Mouse (Mus musculus) midbrain, embryonic 15.5 days (tissue): ENCODE data around the gene Pde3a. TPM values are rescaled to one million over a fixed set of nuclear protein-coding genes. Genes with fewer than 3 reads are reported as not detected.

Experiments
- ATAC-seq: fragments of 200-750 bp; cut with Nextera tagmentation; replicated peaks from 2 replicates; pipeline ENCODE4 v1.8.0; 2017; ENCODE audit warnings: moderate TSS enrichment
- H3K27ac ChIP-seq: fragments of 300-500 bp; sonication (generic); 2 replicates; pipeline ENCODE4 v1.5.1; 2015; ENCODE audit warnings: mild to moderate bottlenecking, inconsistent platforms
- H3K27me3 ChIP-seq: fragments of 300-500 bp; sonication (generic); replicated peaks from 2 replicates; pipeline ENCODE4 v1.6.1; 2015; ENCODE audit warnings: inconsistent platforms
- H3K36me3 ChIP-seq: fragments of 300-500 bp; sonication (generic); replicated peaks from 2 replicates; pipeline ENCODE4 v1.6.1; 2015; ENCODE audit warnings: inconsistent platforms
- H3K4me1 ChIP-seq: fragments of 300-500 bp; sonication (generic); 2 replicates; pipeline ENCODE4 v1.6.1; 2015; ENCODE audit warnings: inconsistent platforms
- H3K4me2 ChIP-seq: fragments of 300-500 bp; sonication (generic); 2 replicates; pipeline ENCODE4 v1.6.1; 2015; ENCODE audit warnings: inconsistent platforms, mild to moderate bottlenecking, moderate library complexity
- H3K4me3 ChIP-seq: fragments of 300-500 bp; sonication (generic); 2 replicates; pipeline ENCODE4 v1.5.1; 2015; ENCODE audit warnings: mild to moderate bottlenecking, inconsistent platforms
- H3K9ac ChIP-seq: fragments of 300-500 bp; sonication (generic); 2 replicates; pipeline ENCODE4 v1.6.1; 2015; ENCODE audit warnings: mild to moderate bottlenecking, inconsistent platforms
- H3K9me3 ChIP-seq: fragments of 300-500 bp; sonication (generic); 2 replicates; pipeline ENCODE4 v1.6.1; 2016; ENCODE audit warnings: inconsistent platforms
- WGBS: fragments of 180-500 bp; shearing (Covaris S2); methylation state at CpG from one replicate; pipeline ENCODE4 v1.1.7; 2015; ENCODE audit warnings: mixed read lengths; 5-methylcytosine and 5-hydroxymethylcytosine counted together
- polyA plus RNA-seq: library from polyadenylated mRNA; unstranded; fragments of >200 nt; fragmentation: Nextera tagmentation; extraction: Ambion mirVana; gene quantifications from 2 replicates; pipeline ENCODE4 v1.2.1, GENCODE M21; 2015

The Pde3a gene
- polyA plus RNA-seq: 2.5 and 2.9 TPM in 2 replicates

DNA sequence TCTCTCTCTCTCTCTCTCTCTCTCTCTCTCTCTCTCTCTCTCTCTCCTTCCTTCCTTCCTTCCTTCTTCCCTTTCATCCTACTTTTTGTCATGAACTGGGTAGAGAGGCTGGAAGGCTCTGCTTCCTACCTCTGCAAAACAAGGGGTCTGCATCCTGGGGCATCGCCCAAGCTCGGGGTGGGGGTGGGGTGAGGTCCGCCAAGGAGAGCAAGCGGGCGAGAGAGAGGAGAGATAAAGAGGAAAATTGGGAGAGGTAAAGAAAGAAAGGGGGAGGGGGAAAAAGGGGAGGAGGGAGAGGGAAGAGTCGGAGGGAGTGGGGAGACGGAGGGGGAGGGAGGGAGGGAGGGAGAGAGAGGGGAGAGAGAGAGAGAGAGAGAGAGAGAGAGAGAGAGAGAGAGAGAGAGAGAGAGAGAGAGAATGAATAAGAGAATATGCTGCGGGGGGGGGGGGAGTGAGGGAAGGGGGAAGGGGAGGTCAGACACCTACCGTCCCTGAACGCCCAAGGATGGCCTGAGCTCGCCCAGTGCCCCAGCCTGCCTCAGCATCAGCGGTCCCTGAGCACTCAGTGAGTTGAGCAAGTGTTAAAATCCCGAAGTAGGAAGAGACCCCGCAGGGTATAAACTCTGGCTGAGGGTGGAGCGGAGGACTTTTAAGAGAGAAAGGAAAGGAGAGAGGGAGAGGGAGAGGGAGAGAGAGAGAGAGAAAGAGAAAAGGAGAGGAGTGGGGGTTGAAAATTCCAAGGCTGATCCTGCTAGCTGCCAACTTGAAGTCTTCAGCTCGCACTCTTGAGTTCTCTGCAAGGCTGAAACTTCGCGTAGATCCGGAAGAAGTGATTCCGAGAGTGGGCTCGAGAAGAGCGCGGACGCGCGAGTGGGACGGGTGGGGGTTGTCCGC, at the start of gene Pde3a:
Gene Pde3a (plus strand): TSS at position 579 of the 894 bp plus-strand sequence.
- WGBS: 1% methylated on average over 27 of the region's 28 CpGs
- Histone ChIP-seq H3K4me1 (peaks cover 12% of the 10 kb centered on the region), H3K9me3 (no peaks in the 10 kb centered on the region), H3K4me3 (peak within 1 kb of the TSS; percentile 56), H3K4me2 (peak within 1 kb of the TSS; percentile 94), H3K9ac (peak within 1 kb of the TSS; percentile 48), H3K27me3 (0 out of 2 replicates have a peak, but pooled peaks cover 3% of the 10 kb centered on the region), H3K27ac (peak within 1 kb of the TSS; percentile 16), H3K36me3 (no peaks in the 10 kb centered on the region)
- ATAC-seq: peak; percentile 49

DNA sequence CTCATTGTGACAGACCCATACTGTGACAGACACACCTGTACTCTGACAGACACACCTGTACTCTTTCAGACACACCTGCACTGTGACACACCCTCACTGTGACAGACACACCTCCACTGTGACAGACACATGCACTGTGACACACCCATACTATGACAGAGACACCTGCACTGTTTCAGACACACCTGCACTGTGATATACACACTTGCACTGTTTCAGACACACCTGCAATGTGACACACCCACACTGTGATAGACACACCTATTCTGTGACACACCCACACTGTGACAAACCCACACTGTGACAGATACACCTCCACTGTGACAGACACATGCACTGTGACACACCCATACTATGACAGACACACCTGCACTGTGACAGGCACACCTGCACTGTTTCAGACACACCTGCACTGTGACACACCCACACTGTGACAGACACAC, 48.9 kb upstream of the Pde3a start:
- Histone ChIP-seq H3K36me3 (no peaks in the 10 kb centered on the region), H3K9ac (no peak overlapping the region), H3K4me3 (no peak overlapping the region), H3K4me1 (no peaks in the 10 kb centered on the region), H3K27ac (no peak overlapping the region), H3K9me3 (no peaks in the 10 kb centered on the region), H3K4me2 (no peak overlapping the region), H3K27me3 (no peaks in the 10 kb centered on the region)
- ATAC-seq: peak; percentile 39; the same call in 1 of the 2 replicates

DNA sequence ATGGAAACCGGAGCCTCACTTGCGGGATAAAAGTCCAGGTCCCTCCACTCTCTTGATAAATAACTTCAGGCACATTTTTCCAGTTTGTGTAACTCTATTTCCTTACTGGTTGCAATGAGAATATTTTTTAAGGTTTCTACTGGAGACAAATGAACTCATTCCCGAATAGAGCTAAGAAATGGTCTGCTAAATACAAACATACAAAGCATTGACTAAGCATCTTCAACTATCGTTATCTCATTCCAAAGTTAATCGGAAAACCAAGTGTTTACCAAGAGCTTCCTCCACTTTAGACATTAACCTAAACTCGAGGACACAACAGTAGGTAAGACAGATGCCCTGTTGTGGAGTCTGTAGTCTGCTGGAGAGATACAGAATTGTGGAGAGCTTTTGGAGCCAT, 41.5 kb upstream of the Pde3a start:
- 82% methylated on average over 6 of the region's 6 CpGs for WGBS
- ATAC-seq: no peak

DNA sequence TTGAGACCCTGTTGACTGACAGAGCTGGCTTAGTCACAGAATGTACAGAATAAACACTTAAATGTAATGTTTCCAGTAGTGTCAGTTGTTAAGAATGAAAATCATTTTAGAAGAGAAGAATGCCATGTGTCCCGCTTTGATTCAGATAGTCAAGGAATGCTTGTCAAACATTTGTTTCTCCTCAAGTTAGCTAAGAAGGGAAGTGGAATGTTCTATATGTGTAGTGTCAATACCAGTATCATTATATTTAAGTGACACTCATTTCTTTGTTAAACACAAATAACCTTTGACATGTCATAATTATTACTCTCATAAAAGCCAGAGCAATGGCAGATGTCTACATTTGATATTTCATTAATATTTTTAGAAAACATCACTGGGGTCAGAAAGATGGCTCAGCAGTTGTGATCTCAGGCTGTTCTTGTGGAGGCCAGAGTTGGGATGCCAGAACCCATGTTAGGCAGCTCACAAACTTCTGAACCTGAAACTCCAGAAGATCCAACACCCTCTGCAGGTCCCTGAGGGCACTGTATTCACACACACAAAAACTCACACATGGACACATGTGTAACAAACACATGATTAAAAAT, 40.7 kb upstream of the Pde3a start:
- no peak for ATAC-seq
- Histone ChIP-seq H3K9me3 (no peaks in the 10 kb centered on the region), H3K4me2 (no peak overlapping the region), H3K4me1 (no peaks in the 10 kb centered on the region), H3K27ac (no peak overlapping the region), H3K27me3 (no peaks in the 10 kb centered on the region), H3K4me3 (no peak overlapping the region), H3K9ac (no peak overlapping the region), H3K36me3 (no peaks in the 10 kb centered on the region)
- WGBS: 90% methylated on average over 1 of the region's 1 CpGs

More for the DNA sequence above, 41.5 kb upstream of the Pde3a start:
- H3K4me3 ChIP-seq: no peak overlapping the region
- no peaks in the 10 kb centered on the region for H3K27me3 ChIP-seq
- no peaks in the 10 kb centered on the region for H3K4me1 ChIP-seq
- H3K36me3 ChIP-seq: no peaks in the 10 kb centered on the region
- H3K27ac ChIP-seq: no peak overlapping the region
- H3K9ac ChIP-seq: no peak overlapping the region
- no peak overlapping the region for H3K4me2 ChIP-seq
- no peaks in the 10 kb centered on the region for H3K9me3 ChIP-seq

DNA sequence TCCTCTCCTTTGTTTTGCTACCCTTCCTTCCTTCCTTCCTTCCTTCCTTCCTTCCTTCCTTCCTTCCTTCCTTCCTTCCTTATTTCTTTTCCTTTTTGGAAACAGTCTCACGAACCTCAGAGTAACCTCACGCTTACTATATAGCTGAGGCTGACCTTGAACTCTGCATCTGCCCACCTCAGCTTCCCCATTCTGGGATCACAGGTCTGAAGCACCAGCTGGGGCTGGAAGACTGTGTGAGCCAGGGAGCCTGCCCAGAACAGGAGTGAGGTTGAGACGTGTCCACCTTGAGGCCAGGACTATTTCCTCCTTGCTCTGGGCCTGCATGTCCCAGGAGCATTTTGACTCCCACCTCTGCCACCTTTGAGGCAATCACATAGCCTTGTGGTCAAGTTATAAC, 39.0 kb upstream of the Pde3a start:
- H3K36me3 ChIP-seq: no peaks in the 10 kb centered on the region
- H3K9ac ChIP-seq: no peak overlapping the region
- H3K27me3 ChIP-seq: no peaks in the 10 kb centered on the region
- H3K27ac ChIP-seq: no peak overlapping the region
- H3K9me3 ChIP-seq: no peaks in the 10 kb centered on the region
- H3K4me1 ChIP-seq: no peaks in the 10 kb centered on the region
- H3K4me2 ChIP-seq: no peak overlapping the region
- ATAC-seq: no peak
- 100% methylated on average over 3 of the region's 3 CpGs for WGBS
- H3K4me3 ChIP-seq: no peak overlapping the region

DNA sequence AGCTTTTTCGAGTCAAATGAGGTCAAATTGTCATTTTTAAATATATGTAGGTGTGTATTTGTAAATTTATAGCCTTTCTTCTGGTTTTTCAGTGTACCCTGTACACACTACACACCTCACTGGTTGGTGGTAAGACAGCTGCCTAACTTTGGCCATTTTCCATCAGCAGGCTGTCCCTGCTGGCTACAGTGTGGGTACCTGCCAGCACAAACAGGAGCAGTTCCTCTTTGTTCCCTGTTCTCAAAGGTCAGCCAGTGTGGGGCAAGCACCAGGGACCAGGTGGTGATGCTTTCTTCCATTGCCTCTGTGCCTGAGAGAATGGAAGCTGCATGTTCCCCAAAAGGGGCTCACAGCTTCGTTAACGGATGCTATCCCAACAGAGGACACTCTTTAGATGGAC, 28.0 kb upstream of the Pde3a start:
- no peaks in the 10 kb centered on the region for H3K9me3 ChIP-seq
- no peak for ATAC-seq
- H3K27ac ChIP-seq: no peak overlapping the region
- H3K4me2 ChIP-seq: no peak overlapping the region
- no peak overlapping the region for H3K9ac ChIP-seq
- H3K36me3 ChIP-seq: no peaks in the 10 kb centered on the region
- no peaks in the 10 kb centered on the region for H3K27me3 ChIP-seq
- 68% methylated on average over 3 of the region's 3 CpGs for WGBS
- no peaks in the 10 kb centered on the region for H3K4me1 ChIP-seq
- H3K4me3 ChIP-seq: no peak overlapping the region

DNA sequence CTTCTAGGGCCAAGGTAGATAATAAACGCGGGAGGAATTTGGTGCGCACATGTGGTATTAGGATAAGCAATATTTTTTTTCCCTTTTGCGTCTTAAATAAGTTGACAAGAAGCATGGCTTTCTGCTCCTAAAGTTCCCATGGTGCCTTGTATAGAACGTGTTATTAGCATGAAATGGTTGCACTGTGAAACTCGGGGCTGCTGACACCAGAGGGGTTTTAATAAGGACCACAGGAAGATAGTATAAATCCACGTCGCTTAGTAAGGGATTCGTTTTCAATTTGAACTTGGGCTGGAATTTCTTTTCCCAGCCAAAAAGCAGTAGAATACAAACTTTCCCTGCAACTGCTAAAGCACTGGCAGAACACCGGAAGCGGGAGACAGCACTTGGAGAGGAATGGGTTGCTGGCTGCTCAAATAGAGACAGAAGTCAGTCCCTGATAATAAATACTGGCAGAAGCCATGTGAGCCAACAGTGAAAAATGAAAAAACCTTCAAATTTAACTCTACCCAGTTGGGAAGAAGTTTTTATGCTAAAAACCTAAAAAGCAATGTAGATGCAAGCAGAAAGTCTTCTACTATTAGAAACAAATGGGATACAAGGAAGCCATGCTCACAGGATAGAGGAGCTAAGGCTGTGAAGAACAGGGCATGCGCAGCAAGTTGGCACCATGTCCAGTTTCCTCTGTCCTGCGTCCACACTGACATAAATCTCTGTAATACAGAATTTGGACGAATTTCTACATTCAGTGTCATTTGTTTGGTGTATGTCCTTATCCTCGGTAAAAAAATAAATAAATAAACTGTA, 22.0 kb upstream of the Pde3a start:
- WGBS: 84% methylated on average over 15 of the region's 15 CpGs

DNA sequence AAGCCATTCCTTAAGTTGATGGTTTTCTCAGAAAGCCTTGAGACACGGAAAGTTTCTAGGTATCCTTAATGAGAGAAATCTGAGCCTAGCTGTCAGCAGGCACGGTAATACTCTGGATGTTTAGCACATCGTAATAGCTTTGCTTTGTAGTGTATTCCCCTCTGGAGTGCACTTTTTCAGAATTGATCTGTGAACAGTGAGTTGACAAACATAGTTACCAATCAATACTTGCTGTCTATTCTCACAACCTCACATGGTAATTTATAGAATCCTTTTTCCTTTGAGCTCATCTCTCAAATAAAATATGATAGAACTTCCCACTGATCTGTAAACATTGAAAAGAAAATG, 21.4 kb upstream of the Pde3a start:
- WGBS: 71% methylated on average over 3 of the region's 3 CpGs
- H3K9ac ChIP-seq: no peak overlapping the region
- H3K4me2 ChIP-seq: no peak overlapping the region
- H3K36me3 ChIP-seq: no peaks in the 10 kb centered on the region
- no peaks in the 10 kb centered on the region for H3K27me3 ChIP-seq
- H3K27ac ChIP-seq: no peak overlapping the region
- no peaks in the 10 kb centered on the region for H3K4me1 ChIP-seq
- no peak overlapping the region for H3K4me3 ChIP-seq
- no peaks in the 10 kb centered on the region for H3K9me3 ChIP-seq
- no peak for ATAC-seq

More for the DNA sequence above, 22.0 kb upstream of the Pde3a start:
- no peaks in the 10 kb centered on the region for H3K9me3 ChIP-seq
- H3K4me3 ChIP-seq: no peak overlapping the region
- no peak for ATAC-seq
- no peak overlapping the region for H3K27ac ChIP-seq
- no peak overlapping the region for H3K9ac ChIP-seq
- H3K27me3 ChIP-seq: no peaks in the 10 kb centered on the region
- no peaks in the 10 kb centered on the region for H3K4me1 ChIP-seq
- no peaks in the 10 kb centered on the region for H3K36me3 ChIP-seq
- H3K4me2 ChIP-seq: no peak overlapping the region

DNA sequence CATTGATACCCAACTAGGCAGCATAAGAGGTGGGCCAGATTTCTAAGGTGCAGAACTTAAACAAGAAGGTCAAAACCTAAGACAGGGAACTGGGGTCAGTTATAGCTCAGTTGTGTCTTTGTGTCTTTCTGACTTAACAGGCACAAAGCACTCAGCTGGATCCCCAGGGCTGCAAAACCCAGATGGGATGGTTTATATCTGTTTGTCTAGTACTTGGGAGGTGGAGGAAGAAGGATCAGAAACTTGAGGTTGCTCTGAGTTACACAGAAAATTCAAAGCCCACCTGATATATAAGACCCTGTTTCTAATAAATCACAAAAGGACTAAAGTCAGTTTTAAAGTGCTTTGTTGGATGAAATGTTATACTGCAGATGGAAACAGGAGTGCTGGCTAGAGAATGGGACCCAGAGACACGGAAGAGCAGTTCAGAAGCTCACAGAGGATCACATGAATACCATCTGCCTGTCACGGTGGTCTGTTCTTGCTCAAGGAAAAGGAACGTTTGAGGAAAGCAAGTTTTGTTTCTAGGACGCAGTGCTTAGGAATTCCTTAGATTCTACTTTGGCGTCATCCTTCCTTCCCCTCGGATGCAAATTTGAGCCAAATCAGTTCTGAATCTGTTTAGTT, 16.2 kb upstream of the Pde3a start:
- Histone ChIP-seq H3K9ac (no peak overlapping the region), H3K4me1 (no peaks in the 10 kb centered on the region), H3K36me3 (no peaks in the 10 kb centered on the region), H3K9me3 (no peaks in the 10 kb centered on the region), H3K4me3 (no peak overlapping the region), H3K27me3 (no peaks in the 10 kb centered on the region), H3K4me2 (no peak overlapping the region), H3K27ac (no peak overlapping the region)
- 52% methylated on average over 6 of the region's 6 CpGs for WGBS
- ATAC-seq: no peak

DNA sequence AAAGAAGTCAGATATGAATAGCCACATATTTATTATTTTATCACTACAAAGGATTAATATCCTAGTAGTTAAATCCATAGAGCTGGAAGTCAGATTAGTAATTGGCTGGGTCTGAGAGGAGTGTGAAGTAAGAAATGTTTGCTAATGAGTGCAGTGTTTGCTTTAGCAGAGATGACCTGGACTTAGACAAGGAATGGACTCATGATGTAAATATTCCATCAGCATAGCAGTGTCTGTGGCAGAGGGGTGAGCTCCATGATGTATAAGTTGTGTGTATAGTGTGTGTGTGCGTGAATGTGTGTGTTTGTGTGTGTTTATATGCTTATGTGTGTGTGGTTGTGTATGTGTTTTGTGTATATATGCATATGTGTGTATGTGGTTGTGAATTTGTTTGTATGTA, 7.3 kb upstream of the Pde3a start:
- Histone ChIP-seq H3K9me3 (no peaks in the 10 kb centered on the region), H3K4me1 (no peaks in the 10 kb centered on the region), H3K36me3 (no peaks in the 10 kb centered on the region), H3K27ac (no peak overlapping the region), H3K4me3 (no peak overlapping the region), H3K4me2 (no peak overlapping the region), H3K27me3 (no peaks in the 10 kb centered on the region), H3K9ac (no peak overlapping the region)
- ATAC-seq: no peak
- WGBS: 84% methylated on average over 1 of the region's 1 CpGs

DNA sequence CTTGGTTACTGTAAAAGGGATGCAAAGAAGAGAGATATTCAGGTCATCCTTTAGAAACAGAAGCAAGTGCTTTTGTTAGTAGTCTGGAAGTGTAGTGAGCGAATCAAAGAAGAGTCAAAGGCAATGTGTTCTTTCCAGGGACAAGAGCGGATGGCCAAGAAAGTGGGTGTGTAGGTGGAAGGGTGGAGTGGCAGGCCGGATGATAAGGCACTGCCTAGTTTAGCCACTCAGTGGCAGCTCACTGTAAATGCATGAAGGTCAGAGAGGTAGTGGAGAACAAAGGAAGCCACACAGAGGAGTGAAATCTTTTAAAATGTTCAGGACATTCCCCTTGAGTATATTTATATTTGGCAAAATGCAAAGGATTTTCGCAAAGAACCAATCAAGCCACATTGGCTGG, 4.0 kb upstream of the Pde3a start:
- no peak overlapping the region for H3K27ac ChIP-seq
- no peak overlapping the region for H3K4me2 ChIP-seq
- H3K9ac ChIP-seq: no peak overlapping the region
- WGBS: 89% methylated on average over 4 of the region's 4 CpGs
- H3K36me3 ChIP-seq: no peaks in the 10 kb centered on the region
- H3K9me3 ChIP-seq: no peaks in the 10 kb centered on the region
- no peak overlapping the region for H3K4me3 ChIP-seq
- no peak for ATAC-seq
- peaks cover 8% of the 10 kb centered on the region for H3K4me1 ChIP-seq
- H3K27me3 ChIP-seq: no peaks in the 10 kb centered on the region

DNA sequence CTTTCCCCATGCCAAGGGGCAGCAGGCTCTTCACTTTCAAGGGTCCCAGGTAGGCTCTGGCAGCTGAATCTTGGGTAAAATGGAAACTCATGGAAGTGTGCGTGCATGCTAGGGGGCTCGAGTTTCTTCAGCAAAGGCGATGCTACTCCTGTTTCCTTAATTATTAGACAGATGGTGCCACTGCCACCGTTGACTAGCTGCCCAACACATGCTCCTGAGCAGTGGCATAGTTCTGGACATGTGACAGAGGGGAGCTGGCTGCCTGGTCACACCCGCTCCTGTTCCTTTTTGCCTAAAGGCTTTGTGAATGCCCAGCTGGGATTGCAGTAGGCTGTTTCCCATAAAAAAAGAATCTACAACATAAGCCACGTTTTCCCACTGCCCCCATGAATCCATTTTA, 2.7 kb upstream of the Pde3a start:
- 75% methylated on average over 6 of the region's 6 CpGs for WGBS
- ATAC-seq: no peak
- no peaks in the 10 kb centered on the region for H3K36me3 ChIP-seq
- H3K9ac ChIP-seq: no peak overlapping the region
- H3K4me3 ChIP-seq: no peak overlapping the region
- H3K9me3 ChIP-seq: no peaks in the 10 kb centered on the region
- no peak overlapping the region for H3K27ac ChIP-seq
- no peak overlapping the region for H3K4me2 ChIP-seq
- peaks cover 12% of the 10 kb centered on the region for H3K4me1 ChIP-seq
- H3K27me3 ChIP-seq: no peaks in the 10 kb centered on the region
